Mouse (Mus musculus) thymus, adult 2 months (tissue): ENCODE measurements around the gene Sertad3.

ENCODE experiments used
- CTCF ChIP-seq: fragments of 200-500 bp; IDR thresholded peaks from 2 replicates; pipeline ENCODE4 v1.5.1; 2012; ENCODE audit warnings: mild to moderate bottlenecking, control low read depth, low read length, moderate library complexity, borderline replicate concordance; ENCODE audit not compliant: control insufficient read depth, poor library complexity, insufficient read depth; ENCODE audit errors: extremely low read depth
- POLR2A ChIP-seq: fragments of 200-500 bp; IDR thresholded peaks from 2 replicates; pipeline ENCODE4 v1.6.1; 2012; ENCODE audit warnings: mild to moderate bottlenecking, low read length, control low read depth, moderate library complexity; ENCODE audit not compliant: control insufficient read depth, poor library complexity, insufficient read depth; ENCODE audit errors: extremely low read depth

DNA sequence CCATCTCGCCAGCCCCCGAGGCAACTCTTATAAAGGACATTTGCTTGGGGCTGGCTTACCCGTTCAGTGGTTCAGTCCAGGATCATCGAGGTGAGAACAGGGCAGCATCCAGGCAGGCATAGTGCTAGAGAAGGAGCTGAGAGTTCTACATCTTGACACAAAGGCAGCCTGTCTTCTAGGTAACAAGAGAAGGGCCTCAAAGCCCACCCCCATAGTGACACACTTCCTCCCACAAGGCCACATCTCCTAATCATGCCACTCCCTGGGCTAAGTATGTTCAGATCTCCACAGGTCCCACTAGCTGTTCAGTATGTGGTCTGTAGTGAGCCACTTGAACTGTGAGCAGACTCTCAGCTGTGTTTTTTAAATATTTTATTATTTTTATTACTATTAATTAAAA lies 10.3 kb downstream of the Sertad3 start:
- TF ChIP-seq CTCF (no peak), POLR2A (no peak)
